20 mouse cellular contexts compared by ENCODE assay signal in genomic region chr17:29784820-29785219, GRCm38 (mm10).
DNase-seq lines count a peak whose midpoint lies in the region; ATAC-seq and TF ChIP-seq lines count a peak whose summit lies in the region.
"Had no signal": no experiment of that assay in that cellular context is flagged by ENCODE, and none has a peak within 500 bp of the region (broad histone marks: within the 10 kb centered on the region; RNA-seq: fewer than 3 reads in every experiment).

No protein-coding gene starts in this region.

- H3K4me1 ChIP-seq in forebrain, postnatal 0 days (ENCODE audit: insufficient read depth) = no peaks in the 10 kb centered on the region
- no peaks in the 10 kb centered on the region for H3K4me1 ChIP-seq in forebrain, embryonic 13.5 days
- H3K4me1 ChIP-seq in liver, embryonic 12.5 days = peaks cover 5% of the 10 kb centered on the region; the same call in 1 of the 2 replicates
- H3K4me1 ChIP-seq in ES-Bruce4 (ENCODE audit: control insufficient read depth, insufficient read depth, low read length) = no peaks in the 10 kb centered on the region
- H3K4me1 ChIP-seq: hindbrain, embryonic 13.5 days; liver, embryonic 15.5 days had no signal

- H3K9ac ChIP-seq in forebrain, postnatal 0 days = no peak overlapping the region
- H3K9ac ChIP-seq in forebrain, embryonic 13.5 days = no peak overlapping the region
- H3K9ac ChIP-seq in liver, embryonic 12.5 days = no peak overlapping the region
- H3K9ac ChIP-seq in ES-Bruce4 (ENCODE audit: low read depth, poor library complexity, severe bottlenecking) = no peak overlapping the region
- H3K9ac ChIP-seq: hindbrain, embryonic 13.5 days; liver, embryonic 15.5 days had no signal

- no peak overlapping the region for H3K4me2 ChIP-seq in forebrain, postnatal 0 days (ENCODE audit: low read depth)
- no peak overlapping the region for H3K4me2 ChIP-seq in forebrain, embryonic 13.5 days
- H3K4me2 ChIP-seq in liver, embryonic 12.5 days = no peak overlapping the region
- H3K4me2 ChIP-seq: heart, embryonic 11.5 days; hindbrain, embryonic 13.5 days; liver, embryonic 15.5 days; midbrain, embryonic 11.5 days had no signal

- no peak for TF ChIP-seq POLR2A in ES-Bruce4 (IDR thresholded peaks at IDR 0.05; ENCODE audit: insufficient read depth, low read length)
- no peak for TF ChIP-seq POLR2A in brain, embryonic 14.5 days (IDR thresholded peaks at IDR 0.05; ENCODE audit: borderline replicate concordance, extremely low read depth, insufficient read depth, insufficient read length, poor library complexity, severe bottlenecking)

- DNase-seq in forebrain, postnatal 0 days = no peak
- DNase-seq in liver = peak; percentile 28
- DNase-seq in brain, embryonic 14.5 days (ENCODE audit: low read depth) = no peak
- DNase-seq in spleen, postnatal 4 days (ENCODE audit: low spot score in 2 of 2) = no peak
- DNase-seq: adrenal gland, postnatal 36 days; cerebellum, postnatal 10 days; gastrocnemius, postnatal 36 days; heart, postnatal 14 days; kidney, adult 9 months; left cerebral cortex, postnatal 4 days; thymus, adult 2 months had no signal

- ATAC-seq in forebrain, postnatal 0 days = no peak
- ATAC-seq in forebrain, embryonic 13.5 days = no peak
- ATAC-seq in liver, embryonic 12.5 days = no peak
- no peak for ATAC-seq in megakaryocyte, adult 5-6 weeks (ENCODE audit: poor library complexity, severe bottlenecking)
- ATAC-seq: activated CD4-positive, CD25-positive, alpha-beta regulatory T cell, adult 4 months had no signal

- WGBS in forebrain, postnatal 0 days = 80% methylated on average over 9 of the region's 9 CpGs
- 83% methylated on average over 9 of the region's 9 CpGs for WGBS in forebrain, embryonic 13.5 days
- WGBS in liver, embryonic 12.5 days (ENCODE audit: insufficient replicate concordance) = 63% methylated on average over 9 of the region's 9 CpGs

- no peak overlapping the region for H3K4me3 ChIP-seq in forebrain, postnatal 0 days (ENCODE audit: low read depth, low read length)
- no peak overlapping the region for H3K4me3 ChIP-seq in forebrain, embryonic 13.5 days
- no peak overlapping the region for H3K4me3 ChIP-seq in liver, embryonic 12.5 days
- H3K4me3 ChIP-seq in ES-Bruce4 (ENCODE audit: low read depth, low read length) = no peak overlapping the region
- H3K4me3 ChIP-seq: hindbrain, embryonic 13.5 days; liver, embryonic 15.5 days had no signal

- no peaks in the 10 kb centered on the region for H3K9me3 ChIP-seq in forebrain, postnatal 0 days (ENCODE audit: low read length)
- peaks cover 6% of the 10 kb centered on the region; the same call in 1 of the 2 replicates for H3K9me3 ChIP-seq in forebrain, embryonic 13.5 days (replicated peaks)
- H3K9me3 ChIP-seq in liver, embryonic 12.5 days (replicated peaks) = no peaks in the 10 kb centered on the region; the same call in 1 of the 2 replicates
- H3K9me3 ChIP-seq in ES-Bruce4 (replicated peaks; ENCODE audit: control insufficient read depth, insufficient read depth, low read length, poor library complexity, severe bottlenecking) = no peaks in the 10 kb centered on the region
- H3K9me3 ChIP-seq: hindbrain, embryonic 13.5 days; liver, embryonic 15.5 days had no signal

- no peak overlapping the region for H3K27ac ChIP-seq in forebrain, postnatal 0 days (ENCODE audit: low read depth, low read length)
- H3K27ac ChIP-seq in forebrain, embryonic 13.5 days = no peak overlapping the region
- no peak overlapping the region for H3K27ac ChIP-seq in liver, embryonic 12.5 days
- H3K27ac ChIP-seq in ES-Bruce4 (ENCODE audit: insufficient read depth, low read length) = no peak overlapping the region
- H3K27ac ChIP-seq: hindbrain, embryonic 13.5 days; liver, embryonic 15.5 days had no signal

- TF ChIP-seq EP300 in ES-Bruce4 (IDR thresholded peaks at IDR 0.05; ENCODE audit: insufficient read depth, low read depth, low read length) = no peak

- no peaks in the 10 kb centered on the region for H3K27me3 ChIP-seq in forebrain, postnatal 0 days (ENCODE audit: insufficient read depth, low read length)
- no peaks in the 10 kb centered on the region for H3K27me3 ChIP-seq in forebrain, embryonic 13.5 days
- 0 out of 2 replicates have a peak, but pooled peaks cover 6% of the 10 kb centered on the region for H3K27me3 ChIP-seq in liver, embryonic 12.5 days (replicated peaks)
- no peaks in the 10 kb centered on the region for H3K27me3 ChIP-seq in ES-Bruce4 (ENCODE audit: control insufficient read depth, insufficient read depth, low read length, poor library complexity, severe bottlenecking)
- H3K27me3 ChIP-seq: hindbrain, embryonic 13.5 days; liver, embryonic 15.5 days had no signal

- no peaks in the 10 kb centered on the region for H3K36me3 ChIP-seq in forebrain, postnatal 0 days (ENCODE audit: insufficient read depth)
- H3K36me3 ChIP-seq in forebrain, embryonic 13.5 days (ENCODE audit: poor library complexity, severe bottlenecking) = no peaks in the 10 kb centered on the region
- H3K36me3 ChIP-seq in liver, embryonic 12.5 days = no peaks in the 10 kb centered on the region
- no peaks in the 10 kb centered on the region for H3K36me3 ChIP-seq in ES-Bruce4 (ENCODE audit: control insufficient read depth, insufficient read depth, low read length, poor library complexity, severe bottlenecking)
- H3K36me3 ChIP-seq: hindbrain, embryonic 13.5 days; liver, embryonic 15.5 days had no signal

- TF ChIP-seq CTCF in forebrain, postnatal 0 days (IDR thresholded peaks at IDR 0.05; ENCODE audit: low read depth) = peak; percentile 23
- TF ChIP-seq CTCF in ES-Bruce4 (IDR thresholded peaks at IDR 0.05; ENCODE audit: low read depth, low read length) = peak; percentile 54
- peak; percentile 29; the same call in 1 of the 2 replicates for TF ChIP-seq CTCF in brain, embryonic 14.5 days (IDR thresholded peaks at IDR 0.05; ENCODE audit: borderline replicate concordance, extremely low read depth, insufficient read depth, insufficient read length)
